Mouse (Mus musculus) forebrain, embryonic 13.5 days (tissue): ENCODE results near the gene Pfkm. TPM values are rescaled to one million over a fixed set of nuclear protein-coding genes. Genes with fewer than 3 reads are reported as not detected.
A peak's percentile ranks its signal among the peaks of the same experiment; 100 is the strongest.

Experiments used
- ATAC-seq: fragments of 200-750 bp; cut with Nextera tagmentation; 2 replicates; pipeline ENCODE4 v1.8.0; 2017
- H3K27ac ChIP-seq: fragments of 300-500 bp; sonication (generic); 2 replicates; pipeline ENCODE4 v1.5.1; 2015; ENCODE audit warnings: inconsistent platforms, mild to moderate bottlenecking, moderate library complexity
- H3K27me3 ChIP-seq: fragments of 300-500 bp; sonication (generic); 2 replicates; pipeline ENCODE4 v1.6.1; 2015; ENCODE audit warnings: mild to moderate bottlenecking, inconsistent platforms
- H3K36me3 ChIP-seq: fragments of 300-500 bp; sonication (generic); 2 replicates; pipeline ENCODE4 v1.6.1; 2015; ENCODE audit warnings: mild to moderate bottlenecking, inconsistent platforms; ENCODE audit not compliant: poor library complexity, severe bottlenecking
- H3K4me1 ChIP-seq: fragments of 300-500 bp; sonication (generic); 2 replicates; pipeline ENCODE4 v1.6.1; 2015; ENCODE audit warnings: inconsistent platforms
- H3K4me2 ChIP-seq: fragments of 300-500 bp; sonication (generic); 2 replicates; pipeline ENCODE4 v1.6.1; 2015; ENCODE audit warnings: inconsistent platforms, mild to moderate bottlenecking, moderate library complexity
- H3K4me3 ChIP-seq: fragments of 300-500 bp; sonication (generic); 2 replicates; pipeline ENCODE4 v1.5.1; 2015; ENCODE audit warnings: mild to moderate bottlenecking, inconsistent platforms
- H3K9ac ChIP-seq: fragments of 300-500 bp; sonication (generic); 2 replicates; pipeline ENCODE4 v1.6.1; 2015; ENCODE audit warnings: mild to moderate bottlenecking, inconsistent platforms
- H3K9me3 ChIP-seq: fragments of 300-500 bp; sonication (generic); replicated peaks from 2 replicates; pipeline ENCODE4 v1.6.1; 2016; ENCODE audit warnings: inconsistent platforms
- WGBS: fragments of 180-500 bp; shearing (Covaris S2); methylation state at CpG from one replicate; pipeline ENCODE4 v1.1.7; 2015; 5-methylcytosine and 5-hydroxymethylcytosine counted together
- polyA plus RNA-seq: library from polyadenylated mRNA; unstranded; fragments of >200 nt; fragmentation: Nextera tagmentation; extraction: Ambion mirVana; gene quantifications from 2 replicates; pipeline ENCODE4 v1.2.1, GENCODE M21; 2015

Pfkm gene
- polyA plus RNA-seq, 1 experiment from 2014 or later, result 57.7 TPM

DNA sequence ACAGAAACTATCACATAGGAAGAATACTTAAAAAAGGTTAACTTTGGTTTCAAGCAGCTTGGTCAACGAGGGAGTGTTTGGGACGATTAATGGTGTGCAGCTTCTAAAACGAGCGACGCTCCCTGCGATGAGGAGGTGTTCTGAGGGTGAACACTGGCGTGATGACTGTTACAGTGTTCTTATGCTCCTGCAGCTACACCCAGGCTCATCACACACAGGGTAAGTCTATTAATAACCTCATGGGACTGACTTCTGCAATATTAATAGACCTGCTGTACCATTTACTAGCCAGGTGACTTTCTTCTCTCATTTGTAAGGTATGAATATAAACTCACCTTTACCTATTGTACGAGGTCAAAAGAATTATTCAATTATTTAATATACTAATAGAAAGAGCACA lies 17.9 kb upstream of the Pfkm start:
- Histone ChIP-seq H3K4me2 (no peak overlapping the region), H3K27me3 (no peaks in the 10 kb centered on the region), H3K36me3 (peaks cover 87% of the 10 kb centered on the region), H3K9me3 (no peaks in the 10 kb centered on the region), H3K4me1 (no peaks in the 10 kb centered on the region), H3K4me3 (no peak overlapping the region), H3K9ac (no peak overlapping the region), H3K27ac (no peak overlapping the region)
- no peak for ATAC-seq
- 92% methylated on average over 8 of the region's 8 CpGs for WGBS

DNA sequence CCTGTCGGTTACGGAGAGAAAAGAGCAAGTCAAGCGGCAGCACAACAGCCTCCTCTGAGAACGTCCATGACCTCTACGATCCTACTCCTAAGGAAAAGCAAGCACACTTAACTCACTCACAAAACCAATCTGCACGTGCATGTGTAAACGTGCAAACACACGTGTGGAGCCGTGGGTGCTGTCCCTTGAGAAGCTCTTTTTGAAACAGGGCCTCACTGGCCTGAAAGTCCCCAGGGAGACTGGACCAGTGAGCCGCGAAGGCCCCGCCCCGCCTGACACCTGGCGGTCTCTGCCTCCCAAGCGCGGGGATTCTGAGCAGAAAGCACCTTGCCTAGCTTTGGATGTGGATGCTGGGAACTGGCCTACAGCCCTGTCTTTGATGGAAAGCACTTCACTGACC lies 17.4 kb upstream of the Pfkm start:
- 88% methylated on average over 16 of the region's 16 CpGs for WGBS
- Histone ChIP-seq H3K36me3 (peaks cover 83% of the 10 kb centered on the region), H3K4me2 (no peak overlapping the region), H3K27me3 (no peaks in the 10 kb centered on the region), H3K9me3 (no peaks in the 10 kb centered on the region), H3K27ac (no peak overlapping the region), H3K4me1 (no peaks in the 10 kb centered on the region), H3K4me3 (no peak overlapping the region), H3K9ac (no peak overlapping the region)
- ATAC-seq, result no peak

DNA sequence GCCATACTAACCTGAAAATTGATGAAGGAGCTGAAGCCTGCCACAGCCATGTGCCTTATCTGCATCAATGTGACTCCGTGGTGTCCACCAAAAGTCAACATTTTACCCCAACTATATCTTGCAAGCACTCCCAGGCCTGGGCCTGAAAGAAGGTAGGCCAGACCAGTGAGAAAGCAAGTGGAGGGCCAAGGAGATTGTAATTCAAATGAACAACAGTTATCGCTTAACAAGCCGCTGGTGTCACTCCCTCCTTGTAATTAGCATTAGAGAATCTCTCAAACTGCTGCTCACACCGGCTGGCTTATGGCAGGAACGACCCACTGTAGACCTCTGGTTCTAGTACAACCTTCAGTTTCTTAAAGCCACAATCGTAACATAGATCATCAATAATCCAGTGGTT lies 15.5 kb upstream of the Pfkm start:
- Histone ChIP-seq H3K4me2 (no peak overlapping the region), H3K4me1 (no peaks in the 10 kb centered on the region), H3K27me3 (no peaks in the 10 kb centered on the region), H3K27ac (no peak overlapping the region), H3K9ac (no peak overlapping the region), H3K36me3 (peaks cover 77% of the 10 kb centered on the region), H3K4me3 (no peak overlapping the region), H3K9me3 (no peaks in the 10 kb centered on the region)
- ATAC-seq, result no peak
- WGBS, result 86% methylated on average over 6 of the region's 6 CpGs

DNA sequence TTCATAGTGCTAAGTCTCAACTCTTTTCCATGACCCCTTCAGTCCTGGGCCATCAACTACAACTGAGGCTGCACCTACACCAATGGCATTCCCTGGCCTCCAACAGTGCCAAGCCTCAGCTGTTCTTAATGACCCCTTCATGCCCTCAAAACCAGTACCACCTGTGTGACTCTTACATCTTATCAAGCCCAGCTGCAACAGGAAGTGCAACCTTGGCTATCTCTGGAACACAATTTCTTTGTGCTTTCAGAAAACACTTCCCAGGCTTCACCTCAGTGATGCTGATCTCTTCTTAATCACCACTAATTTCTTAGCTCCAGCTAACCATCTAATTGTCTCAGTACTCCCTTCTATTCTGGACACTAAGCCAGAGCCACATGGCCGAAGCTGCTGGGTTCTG lies 3.5 kb upstream of the Pfkm start:
- no peak for ATAC-seq
- H3K36me3 ChIP-seq, result peaks cover 41% of the 10 kb centered on the region
- WGBS, result 95% methylated on average over 1 of the region's 1 CpGs
- H3K9me3 ChIP-seq, result no peaks in the 10 kb centered on the region
- H3K9ac ChIP-seq, result no peak overlapping the region
- H3K4me3 ChIP-seq, result no peak overlapping the region
- H3K4me2 ChIP-seq, result no peak overlapping the region
- no peak overlapping the region for H3K27ac ChIP-seq
- H3K27me3 ChIP-seq, result no peaks in the 10 kb centered on the region
- peaks cover 19% of the 10 kb centered on the region for H3K4me1 ChIP-seq

DNA sequence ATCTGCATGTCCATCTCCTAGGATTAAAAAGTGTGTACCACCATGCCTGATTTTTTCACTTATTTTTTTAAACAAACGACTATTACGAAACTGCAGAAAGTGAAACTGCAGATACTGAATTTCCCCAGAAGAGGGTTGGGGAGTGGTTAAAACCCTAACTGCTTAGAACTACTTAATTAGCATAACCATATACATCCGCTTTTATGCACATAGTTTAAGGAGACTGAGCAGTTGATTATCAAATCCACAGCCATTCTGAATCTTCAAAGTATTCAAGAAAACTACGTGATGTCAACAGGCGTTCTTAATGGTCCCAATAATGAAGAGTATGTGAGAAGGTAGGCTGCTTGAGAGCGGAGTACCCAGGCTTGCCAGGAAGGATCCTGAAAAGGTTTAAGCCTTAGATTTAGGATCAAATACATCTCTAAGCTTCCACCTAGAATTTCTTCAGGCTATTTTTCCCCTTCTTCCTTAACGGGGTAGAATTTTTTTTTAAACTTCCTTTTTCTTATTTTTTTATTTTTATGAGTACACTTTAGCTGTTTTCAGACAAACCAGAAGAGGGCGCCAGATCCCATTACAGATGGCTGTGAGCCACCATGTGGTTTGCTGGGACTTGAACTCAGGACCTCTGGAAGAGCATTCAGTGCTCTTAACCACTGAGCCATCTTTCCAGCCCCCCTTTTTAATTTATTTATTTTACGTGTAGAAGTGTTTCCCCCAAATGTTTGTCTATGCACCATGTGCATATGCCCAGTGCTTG lies 2.8 kb upstream of the Pfkm start:
- no peak overlapping the region for H3K4me3 ChIP-seq
- no peaks in the 10 kb centered on the region for H3K27me3 ChIP-seq
- no peak overlapping the region for H3K4me2 ChIP-seq
- ATAC-seq, result no peak
- H3K27ac ChIP-seq, result no peak overlapping the region
- no peak overlapping the region for H3K9ac ChIP-seq
- WGBS, result 78% methylated on average over 9 of the region's 9 CpGs
- no peaks in the 10 kb centered on the region for H3K9me3 ChIP-seq
- peaks cover 36% of the 10 kb centered on the region for H3K36me3 ChIP-seq
- peaks cover 21% of the 10 kb centered on the region for H3K4me1 ChIP-seq

DNA sequence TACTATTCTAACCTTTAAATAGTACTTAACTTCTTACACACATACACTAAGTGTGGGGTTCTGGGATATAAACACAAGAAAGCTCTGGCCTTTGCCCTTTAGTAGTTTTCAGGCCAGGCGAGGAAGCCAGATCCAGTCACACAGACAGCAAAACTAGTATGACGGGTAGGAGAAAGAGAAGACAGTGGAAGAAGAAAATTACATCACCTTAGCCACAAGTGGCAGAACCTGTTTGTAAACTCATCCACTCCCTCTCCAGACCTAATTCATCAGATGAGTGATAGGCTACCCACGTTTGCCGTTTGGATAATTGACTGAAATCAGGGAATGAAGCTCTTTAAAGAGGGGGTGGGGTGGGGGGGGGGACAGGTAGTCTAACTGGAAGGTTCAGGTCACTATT lies 548 bp upstream of the Pfkm start:
- H3K9me3 ChIP-seq, result no peaks in the 10 kb centered on the region
- WGBS, result 33% methylated on average over 4 of the region's 4 CpGs
- no peak overlapping the region for H3K27ac ChIP-seq
- peaks cover 18% of the 10 kb centered on the region for H3K36me3 ChIP-seq
- H3K4me2 ChIP-seq, result peak overlapping the region; percentile 77
- peak overlapping the region; percentile 91 for H3K9ac ChIP-seq
- ATAC-seq, result no peak
- H3K27me3 ChIP-seq, result no peaks in the 10 kb centered on the region
- peak overlapping the region; percentile 95 for H3K4me3 ChIP-seq
- peaks cover 21% of the 10 kb centered on the region for H3K4me1 ChIP-seq

DNA sequence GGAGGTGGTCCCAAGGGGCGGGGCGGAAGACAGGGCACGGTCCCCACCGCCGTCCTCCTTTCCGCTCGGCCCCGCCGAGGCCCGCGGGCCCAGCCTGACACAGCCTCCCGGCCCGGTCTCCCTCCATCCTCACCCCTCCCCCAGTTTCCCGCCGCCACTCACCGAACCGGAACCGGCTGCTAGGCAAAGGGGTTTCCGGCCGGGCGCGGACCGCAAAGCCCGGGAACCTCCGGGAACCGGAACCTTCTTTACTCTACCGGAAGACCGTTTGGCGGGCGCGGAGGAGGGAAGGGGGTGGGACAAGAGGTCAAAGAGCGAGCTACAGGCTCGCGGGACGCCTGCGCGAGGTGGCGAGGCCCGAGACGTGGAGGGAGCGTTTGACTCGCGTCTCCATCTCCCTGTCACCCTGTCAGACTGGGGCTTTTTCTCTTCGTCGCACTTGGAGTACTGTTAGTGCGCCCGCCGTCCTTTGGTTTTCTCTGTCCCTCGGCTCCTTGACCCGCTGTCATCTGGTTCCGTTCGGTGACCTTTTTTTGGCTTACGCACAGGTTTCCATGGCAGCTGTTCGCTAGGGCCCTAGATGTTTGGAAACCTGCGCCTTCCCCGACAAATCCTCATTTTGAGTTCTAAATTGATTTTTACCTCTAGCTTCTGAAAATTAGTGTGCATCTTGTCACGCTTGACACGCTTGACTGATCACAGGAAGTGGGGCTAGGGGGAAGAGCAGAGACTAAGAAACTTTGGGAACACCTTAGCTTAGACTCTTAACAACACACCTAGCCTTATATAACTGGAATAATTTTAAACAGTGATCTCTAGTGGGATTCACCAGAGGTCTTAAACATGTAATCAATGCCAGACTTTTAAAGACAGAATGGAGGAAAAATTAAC lies 977 bp downstream of the Pfkm start, which contains the start of gene Senp1:
Gene Senp1, minus strand, starts transcription at position 624 of the 891 bp plus-strand sequence.
- Histone ChIP-seq H3K4me1 (peaks cover 21% of the 10 kb centered on the region), H3K9me3 (no peaks in the 10 kb centered on the region), H3K4me2 (peak within 1 kb of the TSS; percentile 77), H3K36me3 (peaks cover 8% of the 10 kb centered on the region; the same call in 1 of the 2 replicates), H3K9ac (peak within 1 kb of the TSS; percentile 91), H3K4me3 (peak within 1 kb of the TSS; percentile 95), H3K27me3 (no peaks in the 10 kb centered on the region), H3K27ac (peak within 1 kb of the TSS; percentile 94)
- ATAC-seq, result peak; percentile 93
- WGBS, result under 1% methylated on average over 58 of the region's 58 CpGs

DNA sequence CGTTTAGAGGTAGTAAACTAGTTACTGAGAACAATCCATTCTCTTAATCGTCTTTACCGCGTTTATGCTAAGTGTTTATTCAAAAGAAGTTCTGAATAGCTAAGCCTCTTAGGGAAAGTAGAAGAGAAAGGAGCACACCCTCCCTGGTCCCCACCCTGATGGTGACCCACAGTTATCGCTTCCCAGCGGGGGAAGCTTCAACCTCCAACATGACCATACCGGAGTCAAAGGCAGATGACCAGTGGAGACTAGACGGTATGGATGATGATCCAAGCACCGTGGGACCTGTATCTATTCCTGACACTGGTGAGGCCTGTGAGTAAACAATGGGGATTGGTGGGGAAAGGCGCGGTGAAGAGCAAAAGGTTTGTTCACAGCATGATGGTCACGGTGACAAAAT lies 2.5 kb downstream of the Pfkm start:
- no peaks in the 10 kb centered on the region for H3K27me3 ChIP-seq
- WGBS, result 88% methylated on average over 12 of the region's 12 CpGs

DNA sequence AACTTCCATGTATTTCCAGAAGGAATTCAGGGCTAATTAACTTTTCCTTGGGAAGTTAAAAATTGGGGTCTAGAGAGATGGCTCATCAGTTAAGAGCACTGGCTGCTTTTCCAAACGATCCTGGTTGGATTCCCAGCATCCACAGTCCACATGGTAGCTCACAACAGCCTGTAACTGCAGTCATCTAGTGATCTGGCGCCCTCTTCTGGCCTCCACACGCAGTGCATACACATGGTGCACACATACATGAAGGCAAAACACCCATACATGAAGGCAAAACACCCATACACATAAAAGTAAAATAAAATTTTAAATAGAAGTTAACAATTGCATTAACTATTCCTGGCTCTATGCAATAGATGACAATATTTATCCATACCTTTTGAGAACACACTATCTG lies 4.6 kb downstream of the Pfkm start:
- H3K4me1 ChIP-seq, result peaks cover 11% of the 10 kb centered on the region
- no peaks in the 10 kb centered on the region for H3K9me3 ChIP-seq
- H3K4me3 ChIP-seq, result no peak overlapping the region
- ATAC-seq, result no peak
- 52% methylated on average over 3 of the region's 3 CpGs for WGBS
- H3K9ac ChIP-seq, result no peak overlapping the region
- H3K36me3 ChIP-seq, result no peaks in the 10 kb centered on the region
- H3K27ac ChIP-seq, result no peak overlapping the region
- H3K4me2 ChIP-seq, result no peak overlapping the region
- H3K27me3 ChIP-seq, result no peaks in the 10 kb centered on the region

More for the DNA sequence above, 2.5 kb downstream of the Pfkm start:
- no peaks in the 10 kb centered on the region for H3K9me3 ChIP-seq
- no peaks in the 10 kb centered on the region for H3K36me3 ChIP-seq
- no peak for ATAC-seq
- no peak overlapping the region for H3K27ac ChIP-seq
- peaks cover 21% of the 10 kb centered on the region for H3K4me1 ChIP-seq
- no peak overlapping the region for H3K4me3 ChIP-seq
- no peak overlapping the region for H3K4me2 ChIP-seq
- no peak overlapping the region for H3K9ac ChIP-seq

DNA sequence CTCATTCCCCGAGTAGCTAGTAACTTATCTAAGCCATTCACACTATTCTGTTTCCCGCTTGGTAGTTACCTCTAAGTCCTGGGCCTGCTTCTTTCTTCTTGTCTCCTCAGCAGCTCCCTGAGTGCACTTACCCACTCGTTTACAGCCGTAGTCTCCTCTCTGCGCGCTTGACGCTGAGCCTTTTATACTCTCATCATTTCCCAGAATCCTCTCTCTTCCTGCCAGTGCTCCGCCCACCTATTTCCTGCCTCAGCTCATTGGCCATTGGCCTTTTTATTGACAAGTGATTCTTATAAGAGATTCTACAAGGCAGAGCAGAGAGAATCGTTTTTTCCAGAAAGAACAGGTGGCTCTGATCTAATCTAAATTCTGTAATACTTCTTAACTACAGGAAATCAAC lies 6.1 kb downstream of the Pfkm start:
- Histone ChIP-seq H3K4me3 (no peak overlapping the region), H3K27ac (no peak overlapping the region), H3K4me1 (peaks cover 5% of the 10 kb centered on the region), H3K36me3 (no peaks in the 10 kb centered on the region), H3K27me3 (no peaks in the 10 kb centered on the region), H3K9me3 (no peaks in the 10 kb centered on the region), H3K9ac (no peak overlapping the region), H3K4me2 (no peak overlapping the region)
- WGBS, result 88% methylated on average over 9 of the region's 9 CpGs
- ATAC-seq, result no peak

DNA sequence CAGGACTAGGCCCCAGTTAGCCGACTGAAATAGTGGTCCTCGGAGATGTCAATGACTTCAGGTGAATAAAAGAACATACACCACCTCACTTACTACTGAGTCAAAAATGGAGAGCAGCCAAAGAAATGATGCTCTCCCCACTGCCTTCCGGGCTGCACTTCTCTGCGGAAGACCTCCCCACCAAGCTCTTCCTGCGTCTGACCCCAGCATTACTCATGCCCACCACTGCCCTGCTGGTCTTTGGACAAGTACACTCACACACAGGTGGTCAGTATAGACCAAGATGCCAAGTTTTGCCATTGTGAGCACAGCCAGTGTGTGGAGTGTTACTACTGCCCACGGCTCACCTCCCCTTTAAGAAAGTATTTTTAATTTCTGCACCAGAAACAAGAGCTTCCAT lies 10.0 kb downstream of the Pfkm start:
- H3K27ac ChIP-seq, result no peak overlapping the region
- H3K4me1 ChIP-seq, result no peaks in the 10 kb centered on the region; the same call in 1 of the 2 replicates
- 94% methylated on average over 6 of the region's 6 CpGs for WGBS
- no peaks in the 10 kb centered on the region for H3K9me3 ChIP-seq
- H3K4me3 ChIP-seq, result no peak overlapping the region
- no peaks in the 10 kb centered on the region for H3K36me3 ChIP-seq
- no peak for ATAC-seq
- no peak overlapping the region for H3K9ac ChIP-seq
- H3K4me2 ChIP-seq, result no peak overlapping the region
- no peaks in the 10 kb centered on the region for H3K27me3 ChIP-seq

DNA sequence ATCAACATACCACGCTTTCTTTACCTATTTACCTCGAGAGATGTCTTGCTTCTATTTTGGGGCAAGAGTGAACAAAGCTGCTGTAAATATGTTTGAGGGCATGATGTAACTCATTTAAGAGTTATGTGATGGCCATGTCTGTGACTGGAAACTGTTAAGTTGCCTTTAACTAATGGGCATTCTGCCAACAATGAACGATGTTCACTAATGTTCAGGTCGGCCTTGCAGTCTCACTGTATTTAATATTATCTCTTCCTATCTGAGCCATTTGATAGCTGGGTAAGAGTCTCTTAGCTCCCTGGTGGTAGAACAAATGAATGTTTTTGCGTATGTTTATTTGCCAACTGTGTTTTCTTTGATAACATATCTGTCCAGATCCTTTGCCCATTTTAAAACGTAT lies 14.1 kb downstream of the Pfkm start:
- Histone ChIP-seq H3K36me3 (no peaks in the 10 kb centered on the region), H3K4me3 (no peak overlapping the region), H3K9me3 (no peaks in the 10 kb centered on the region), H3K27me3 (no peaks in the 10 kb centered on the region), H3K4me2 (no peak overlapping the region), H3K4me1 (peaks cover 26% of the 10 kb centered on the region), H3K9ac (no peak overlapping the region), H3K27ac (no peak overlapping the region)
- ATAC-seq, result no peak
- WGBS, result 83% methylated on average over 6 of the region's 6 CpGs
